Mouse (Mus musculus): ENCODE data around the gene Ctnnd2. TPM values are rescaled to one million over a fixed set of nuclear protein-coding genes. Genes with fewer than 3 reads are reported as not detected.

The Ctnnd2 gene
- total and polyA plus RNA-seq, 2 experiments: 0.02 to 0.28 TPM

DNA sequence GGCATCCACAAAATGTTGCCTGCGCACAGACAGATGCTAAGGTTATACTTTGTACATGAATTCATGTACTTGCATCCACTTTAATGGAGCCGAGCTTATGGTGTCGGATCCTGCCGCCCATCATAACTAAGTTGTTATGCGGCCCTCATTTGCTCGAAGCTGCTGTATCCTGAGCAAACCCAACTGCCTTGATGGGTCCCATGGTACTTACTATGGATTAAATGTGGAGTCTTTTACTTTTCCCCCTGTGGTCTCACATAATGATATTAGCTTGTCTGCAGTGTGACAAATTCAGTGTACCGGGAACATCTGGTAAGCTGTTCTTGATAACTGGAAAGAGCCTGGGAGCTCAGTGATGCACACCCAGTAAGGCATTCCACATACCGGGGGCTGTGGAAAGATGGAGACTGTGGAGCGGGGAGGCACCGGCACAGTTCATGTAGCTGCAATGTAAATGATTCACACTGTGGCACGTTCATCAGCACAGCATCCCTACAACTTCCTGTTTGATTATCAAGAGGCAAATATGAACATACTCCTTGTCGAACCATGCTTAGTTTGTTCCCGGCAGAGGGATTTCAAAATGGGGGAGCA, 294.7 kb downstream of the Ctnnd2 start:
- WGBS: 84% methylated on average over 13 of the region's 13 CpGs
- no peak for DNase-seq (ENCODE audit: extremely low read depth, low read depth, low spot score)
- TF ChIP-seq POLR2A (IDR thresholded peaks at IDR 0.05; ENCODE audit: extremely low read depth, insufficient read depth, low read length) (no peak), CTCF (IDR thresholded peaks at IDR 0.05; ENCODE audit: low read depth, low read length) (no peak)

DNA sequence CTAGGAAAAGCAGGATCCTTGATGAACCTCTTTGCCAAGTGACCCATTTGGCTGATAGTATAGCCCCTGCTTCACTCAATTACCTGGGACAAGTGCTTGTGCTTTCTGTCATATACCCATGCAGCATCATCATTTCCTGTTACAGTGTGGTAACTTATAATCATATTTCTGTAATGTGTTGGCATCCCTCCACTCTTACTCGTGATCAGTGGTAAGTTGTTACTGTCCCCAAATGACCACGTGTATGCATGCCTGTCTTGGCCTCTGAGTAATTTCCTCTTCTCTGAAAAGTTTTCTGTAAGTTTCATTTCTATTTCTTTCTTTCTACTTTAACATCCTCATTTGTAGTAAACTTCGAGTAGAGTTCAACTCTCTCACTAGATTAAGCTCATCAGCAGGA, 296.4 kb downstream of the Ctnnd2 start:
- Histone ChIP-seq H3K4me3 (ENCODE audit: insufficient read depth, low read depth, low read length) (no peak overlapping the region), H3K9ac (ENCODE audit: low read depth, low read length) (no peak overlapping the region), H3K27ac (replicated peaks; ENCODE audit: insufficient read depth, low read depth, low read length) (no peak overlapping the region), H3K4me1 (ENCODE audit: control insufficient read depth, insufficient read depth, low read length) (no peaks in the 10 kb centered on the region), H3K36me3 (ENCODE audit: control insufficient read depth, insufficient read depth, low read length) (no peaks in the 10 kb centered on the region), H3K27me3 (ENCODE audit: control insufficient read depth, insufficient read depth, low read length) (no peaks in the 10 kb centered on the region), H3K79me2 (ENCODE audit: control insufficient read depth, insufficient read depth, low read length) (no peaks in the 10 kb centered on the region)
- no peak for TF ChIP-seq CTCF (IDR thresholded peaks at IDR 0.05; ENCODE audit: low read depth, low read length)
- TF ChIP-seq POLR2A (IDR thresholded peaks at IDR 0.05; ENCODE audit: extremely low read depth, insufficient read depth, low read length): no peak
- WGBS: 58% methylated on average over 3 of the region's 3 CpGs
- peak; percentile 52 for DNase-seq (ENCODE audit: extremely low read depth, low read depth, low spot score)

More for the DNA sequence above, 294.7 kb downstream of the Ctnnd2 start:
- Histone ChIP-seq H3K4me1 (ENCODE audit: control insufficient read depth, insufficient read depth, low read length) (no peaks in the 10 kb centered on the region), H3K27ac (replicated peaks; ENCODE audit: insufficient read depth, low read depth, low read length) (no peak overlapping the region), H3K4me3 (ENCODE audit: insufficient read depth, low read depth, low read length) (no peak overlapping the region), H3K27me3 (ENCODE audit: control insufficient read depth, insufficient read depth, low read length) (no peaks in the 10 kb centered on the region), H3K36me3 (ENCODE audit: control insufficient read depth, insufficient read depth, low read length) (no peaks in the 10 kb centered on the region), H3K79me2 (ENCODE audit: control insufficient read depth, insufficient read depth, low read length) (no peaks in the 10 kb centered on the region), H3K9ac (ENCODE audit: low read depth, low read length) (no peak overlapping the region)

DNA sequence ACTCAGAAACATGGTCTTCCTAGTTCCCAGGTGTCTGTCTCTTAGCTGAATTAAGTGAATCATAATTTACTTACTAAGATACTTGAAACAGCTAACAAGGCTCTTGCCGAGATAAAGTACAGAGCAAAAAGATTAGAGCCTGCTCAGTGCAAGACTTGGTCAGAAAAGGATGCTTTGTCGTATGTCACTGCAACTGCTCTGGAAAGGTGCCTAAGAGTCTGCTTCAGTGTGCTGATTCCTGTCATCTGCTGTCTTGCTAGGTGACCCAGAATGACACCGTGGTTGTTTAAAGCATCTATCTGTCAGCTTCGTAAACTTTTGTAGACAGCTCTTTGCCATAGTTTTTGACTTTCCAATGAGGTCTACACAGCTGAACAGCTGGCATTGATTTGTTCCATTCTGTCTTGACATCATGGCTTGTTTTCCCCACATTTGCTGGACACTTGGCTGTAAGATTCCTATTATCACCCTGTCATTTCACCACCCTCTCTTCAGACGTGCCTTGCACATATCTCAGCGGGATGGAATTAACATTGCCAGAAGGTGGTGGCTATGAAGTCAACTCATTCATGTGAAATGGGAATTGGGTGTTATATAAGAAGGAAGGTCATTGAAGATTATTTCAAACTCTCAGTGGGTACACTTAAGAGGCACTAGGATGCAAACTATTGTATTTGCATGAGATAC, 299.0 kb downstream of the Ctnnd2 start:
- Histone ChIP-seq H3K4me3 (ENCODE audit: insufficient read depth, low read depth, low read length) (no peak overlapping the region), H3K79me2 (ENCODE audit: control insufficient read depth, insufficient read depth, low read length) (no peaks in the 10 kb centered on the region), H3K4me1 (ENCODE audit: control insufficient read depth, insufficient read depth, low read length) (no peaks in the 10 kb centered on the region), H3K27ac (replicated peaks; ENCODE audit: insufficient read depth, low read depth, low read length) (no peak overlapping the region), H3K9ac (ENCODE audit: low read depth, low read length) (no peak overlapping the region), H3K36me3 (ENCODE audit: control insufficient read depth, insufficient read depth, low read length) (no peaks in the 10 kb centered on the region), H3K27me3 (ENCODE audit: control insufficient read depth, insufficient read depth, low read length) (no peaks in the 10 kb centered on the region)
- TF ChIP-seq CTCF (IDR thresholded peaks at IDR 0.05; ENCODE audit: low read depth, low read length): no peak
- TF ChIP-seq POLR2A (IDR thresholded peaks at IDR 0.05; ENCODE audit: extremely low read depth, insufficient read depth, low read length): no peak
- no peak for DNase-seq (ENCODE audit: extremely low read depth, low read depth, low spot score)
- 78% methylated on average over 6 of the region's 6 CpGs for WGBS

DNA sequence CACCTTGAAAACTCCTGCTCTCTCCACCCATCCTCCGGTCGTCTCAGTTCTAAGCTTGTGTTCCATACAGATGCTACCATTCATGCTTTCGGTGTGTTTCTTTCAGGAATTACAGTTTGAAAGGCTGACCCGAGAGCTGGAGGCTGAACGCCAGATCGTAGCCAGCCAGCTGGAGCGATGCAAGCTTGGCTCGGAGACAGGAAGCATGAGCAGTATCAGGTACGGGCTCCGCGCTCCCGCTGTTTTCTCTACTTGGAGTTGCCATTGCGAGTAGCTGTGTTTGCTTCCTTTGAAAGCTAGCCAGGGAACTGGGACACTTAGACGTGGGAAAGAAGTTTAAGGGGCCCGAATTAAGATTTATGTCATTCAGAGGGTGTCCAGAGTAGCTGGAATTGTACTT, 308.3 kb downstream of the Ctnnd2 start:
- H3K79me2 ChIP-seq (ENCODE audit: control insufficient read depth, insufficient read depth, low read length): no peaks in the 10 kb centered on the region
- H3K27ac ChIP-seq (replicated peaks; ENCODE audit: insufficient read depth, low read depth, low read length): no peak overlapping the region
- H3K4me3 ChIP-seq (ENCODE audit: insufficient read depth, low read depth, low read length): no peak overlapping the region
- H3K36me3 ChIP-seq (ENCODE audit: control insufficient read depth, insufficient read depth, low read length): no peaks in the 10 kb centered on the region
- H3K9ac ChIP-seq (ENCODE audit: low read depth, low read length): no peak overlapping the region
- TF ChIP-seq CTCF (IDR thresholded peaks at IDR 0.05; ENCODE audit: low read depth, low read length) (no peak), POLR2A (IDR thresholded peaks at IDR 0.05; ENCODE audit: extremely low read depth, insufficient read depth, low read length) (no peak)
- no peaks in the 10 kb centered on the region for H3K27me3 ChIP-seq (ENCODE audit: control insufficient read depth, insufficient read depth, low read length)
- no peak for DNase-seq (ENCODE audit: extremely low read depth, low read depth, low spot score)
- H3K4me1 ChIP-seq (ENCODE audit: control insufficient read depth, insufficient read depth, low read length): no peaks in the 10 kb centered on the region
- WGBS: 82% methylated on average over 15 of the region's 15 CpGs

DNA sequence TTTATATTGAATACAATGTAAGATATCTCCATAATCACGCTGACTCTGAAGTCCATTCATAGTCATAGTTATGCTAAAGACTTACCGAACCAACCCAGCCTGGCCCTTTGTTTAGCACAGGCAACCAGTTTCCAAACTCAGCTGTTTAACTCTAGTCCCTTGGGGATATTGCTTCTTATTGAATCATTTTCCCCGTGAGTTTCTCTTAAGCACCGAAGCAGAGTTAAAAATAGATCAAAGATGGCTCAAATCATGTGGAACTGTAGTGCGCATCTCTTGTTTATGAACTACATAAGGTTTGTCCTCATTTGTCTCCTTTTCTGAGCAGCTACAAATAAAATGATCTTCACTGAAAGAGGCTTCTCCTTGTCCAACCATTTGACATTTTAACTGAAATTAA, 334.1 kb downstream of the Ctnnd2 start:
- H3K79me2 ChIP-seq (ENCODE audit: control insufficient read depth, insufficient read depth, low read length): no peaks in the 10 kb centered on the region
- no peak for DNase-seq (ENCODE audit: extremely low read depth, low read depth, low spot score)
- TF ChIP-seq POLR2A (IDR thresholded peaks at IDR 0.05; ENCODE audit: extremely low read depth, insufficient read depth, low read length) (no peak), CTCF (IDR thresholded peaks at IDR 0.05; ENCODE audit: low read depth, low read length) (no peak)
- no peaks in the 10 kb centered on the region for H3K36me3 ChIP-seq (ENCODE audit: control insufficient read depth, insufficient read depth, low read length)
- no peaks in the 10 kb centered on the region for H3K27me3 ChIP-seq (ENCODE audit: control insufficient read depth, insufficient read depth, low read length)
- no peaks in the 10 kb centered on the region for H3K4me1 ChIP-seq (ENCODE audit: control insufficient read depth, insufficient read depth, low read length)
- no peak overlapping the region for H3K9ac ChIP-seq (ENCODE audit: low read depth, low read length)
- H3K27ac ChIP-seq (replicated peaks; ENCODE audit: insufficient read depth, low read depth, low read length): no peak overlapping the region
- H3K4me3 ChIP-seq (ENCODE audit: insufficient read depth, low read depth, low read length): no peak overlapping the region
- WGBS: 80% methylated on average over 5 of the region's 5 CpGs

DNA sequence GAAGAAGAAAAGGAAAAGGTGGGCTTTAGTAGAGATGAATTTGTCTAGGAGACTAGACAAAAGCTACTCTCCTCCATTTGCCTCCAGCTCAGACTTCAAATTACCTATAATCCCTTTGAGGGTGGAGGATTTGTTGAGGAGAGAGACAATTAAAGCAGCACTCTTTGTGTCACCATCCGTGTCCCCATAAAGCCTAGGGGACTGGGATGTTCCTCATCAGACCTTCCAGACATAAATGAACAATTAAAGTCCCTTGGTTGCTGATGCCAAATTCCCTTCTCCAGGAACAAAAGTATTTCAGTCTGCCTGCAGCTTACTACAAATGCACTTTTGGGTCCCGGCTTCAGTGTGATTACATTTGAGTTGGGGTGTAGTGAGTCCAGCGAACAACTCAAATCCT, 340.1 kb downstream of the Ctnnd2 start:
- Histone ChIP-seq H3K27ac (replicated peaks; ENCODE audit: insufficient read depth, low read depth, low read length) (no peak overlapping the region), H3K79me2 (ENCODE audit: control insufficient read depth, insufficient read depth, low read length) (no peaks in the 10 kb centered on the region), H3K36me3 (ENCODE audit: control insufficient read depth, insufficient read depth, low read length) (no peaks in the 10 kb centered on the region), H3K4me1 (ENCODE audit: control insufficient read depth, insufficient read depth, low read length) (no peaks in the 10 kb centered on the region), H3K9ac (ENCODE audit: low read depth, low read length) (no peak overlapping the region), H3K4me3 (ENCODE audit: insufficient read depth, low read depth, low read length) (no peak overlapping the region), H3K27me3 (ENCODE audit: control insufficient read depth, insufficient read depth, low read length) (no peaks in the 10 kb centered on the region)
- no peak for DNase-seq (ENCODE audit: extremely low read depth, low read depth, low spot score)
- 82% methylated on average over 3 of the region's 3 CpGs for WGBS
- TF ChIP-seq POLR2A (IDR thresholded peaks at IDR 0.05; ENCODE audit: extremely low read depth, insufficient read depth, low read length) (no peak), CTCF (IDR thresholded peaks at IDR 0.05; ENCODE audit: low read depth, low read length) (no peak)
